Mouse (Mus musculus): ENCODE results near the gene Stxbp5l.
"Not testable (repeated sequence)": the region's sequence is repeated elsewhere in the genome, so short reads cannot be mapped to it uniquely, and the experiment has no call there.

Stxbp5l gene

GRCm38 (mm10) chr16:37273681-37274080 is 111.1 kb downstream of the Stxbp5l start:
- no peak for DNase-seq (ENCODE audit: low read depth)

GRCm38 (mm10) chr16:37261678-37262077 is 123.1 kb downstream of the Stxbp5l start:
- no peak for DNase-seq (ENCODE audit: low read depth)

- DNase-seq (ENCODE audit: low read depth), result no peak
Observed at GRCm38 (mm10) chr16:37219151-37219550, 165.6 kb downstream of the Stxbp5l start.

GRCm38 (mm10) chr16:37208783-37209182 is 176.0 kb downstream of the Stxbp5l start:
- no peak for DNase-seq (ENCODE audit: low read depth)

GRCm38 (mm10) chr16:37194152-37194551 is 190.6 kb downstream of the Stxbp5l start:
- no peak for DNase-seq (ENCODE audit: low read depth)

GRCm38 (mm10) chr16:37125190-37125589 is 259.6 kb downstream of the Stxbp5l start:
- DNase-seq (ENCODE audit: low read depth), result not testable (repeated sequence)

GRCm38 (mm10) chr16:37109285-37109684 is 275.5 kb downstream of the Stxbp5l start:
- DNase-seq (ENCODE audit: low read depth), result peak; percentile 26

- DNase-seq (ENCODE audit: low read depth), result no peak
Observed at GRCm38 (mm10) chr16:37108763-37109162, 276.0 kb downstream of the Stxbp5l start.

GRCm38 (mm10) chr16:37094169-37094833 is 290.5 kb downstream of the Stxbp5l start:
- DNase-seq (ENCODE audit: low read depth), result peak; percentile 76

- no peak for DNase-seq (ENCODE audit: low read depth)
Observed at GRCm38 (mm10) chr16:37089648-37090047, 295.1 kb downstream of the Stxbp5l start.

- DNase-seq (ENCODE audit: low read depth), result no peak
Observed at GRCm38 (mm10) chr16:37072354-37072753, 312.4 kb downstream of the Stxbp5l start.

All from induced T-regulatory cell, adult 2 months (primary cell).